Mouse (Mus musculus): ENCODE measurements at regions not wholly inside any gene's neighbourhood (a gene's known extent, or its start where the extent isn't known, plus 50 kb on each side); places are given as distances from the start of the nearest gene placed in this dataset.

DNA sequence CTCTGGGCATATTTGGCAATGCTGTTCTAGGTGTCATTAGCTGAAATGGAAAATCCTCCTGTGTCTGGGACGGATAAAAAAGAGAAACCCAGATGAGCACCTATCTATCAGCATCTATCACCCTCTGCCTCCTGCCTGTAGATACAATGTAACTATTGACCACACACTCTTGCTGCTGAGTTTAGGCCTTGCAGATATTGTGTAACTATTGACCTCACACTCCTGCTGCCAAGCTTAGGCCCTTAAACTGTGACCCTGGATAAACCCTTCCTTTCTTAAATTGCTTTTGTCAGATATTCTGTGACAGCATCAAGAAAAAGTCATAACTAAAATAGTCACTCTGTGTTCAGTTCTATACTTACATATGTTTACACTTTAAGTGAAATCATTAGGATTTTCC is 81.9 kb upstream of the Nrp1 start:
- Histone ChIP-seq H3K27me3 (ENCODE audit: control insufficient read depth, insufficient read depth, low read length) (no peaks in the 10 kb centered on the region), H3K36me3 (ENCODE audit: control insufficient read depth, insufficient read depth, low read length) (no peaks in the 10 kb centered on the region), H3K9ac (ENCODE audit: low read depth, low read length) (no peak overlapping the region), H3K4me3 (ENCODE audit: low read length) (no peak overlapping the region), H3K4me2 (replicated peaks; ENCODE audit: low read depth, low read length) (no peak overlapping the region), H3K27ac (ENCODE audit: low read depth, low read length) (no peak overlapping the region), H3K9me3 (ENCODE audit: control insufficient read depth, low read length) (no peaks in the 10 kb centered on the region), H3K4me1 (ENCODE audit: control insufficient read depth, insufficient read depth, low read length) (peaks cover 6% of the 10 kb centered on the region)
- ATAC-seq (ENCODE audit: low FRiP score, low TSS enrichment): no peak
- 83% methylated on average over 1 of the region's 1 CpGs for WGBS

DNA sequence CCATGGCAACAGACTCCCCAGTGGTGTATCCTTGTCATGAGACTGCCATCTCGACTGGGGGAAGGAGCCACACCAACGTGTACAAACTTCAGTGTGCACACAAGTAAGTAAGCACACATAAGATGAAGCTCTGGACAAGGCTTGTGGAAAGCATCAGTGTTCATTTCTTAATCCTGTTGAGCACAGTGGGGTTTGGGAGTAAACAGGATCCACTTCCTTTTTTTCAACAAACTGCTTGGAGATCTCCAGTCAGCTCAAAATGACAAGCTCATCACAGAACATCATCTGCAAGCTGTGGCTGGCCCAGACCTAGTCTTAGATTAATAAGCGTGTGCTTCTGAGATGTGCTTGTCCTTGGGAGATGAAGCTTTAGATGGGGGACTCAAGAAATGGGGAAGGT is 75.6 kb upstream of the Nrp1 start:
- Histone ChIP-seq H3K27ac (ENCODE audit: low read depth, low read length) (no peak overlapping the region), H3K9ac (ENCODE audit: low read depth, low read length) (no peak overlapping the region), H3K4me1 (ENCODE audit: control insufficient read depth, insufficient read depth, low read length) (no peaks in the 10 kb centered on the region), H3K27me3 (ENCODE audit: control insufficient read depth, insufficient read depth, low read length) (no peaks in the 10 kb centered on the region), H3K4me2 (replicated peaks; ENCODE audit: low read depth, low read length) (no peak overlapping the region), H3K4me3 (ENCODE audit: low read length) (no peak overlapping the region), H3K9me3 (ENCODE audit: control insufficient read depth, low read length) (no peaks in the 10 kb centered on the region), H3K36me3 (ENCODE audit: control insufficient read depth, insufficient read depth, low read length) (no peaks in the 10 kb centered on the region)
- 82% methylated on average over 3 of the region's 3 CpGs for WGBS
- no peak for ATAC-seq (ENCODE audit: low FRiP score, low TSS enrichment)

DNA sequence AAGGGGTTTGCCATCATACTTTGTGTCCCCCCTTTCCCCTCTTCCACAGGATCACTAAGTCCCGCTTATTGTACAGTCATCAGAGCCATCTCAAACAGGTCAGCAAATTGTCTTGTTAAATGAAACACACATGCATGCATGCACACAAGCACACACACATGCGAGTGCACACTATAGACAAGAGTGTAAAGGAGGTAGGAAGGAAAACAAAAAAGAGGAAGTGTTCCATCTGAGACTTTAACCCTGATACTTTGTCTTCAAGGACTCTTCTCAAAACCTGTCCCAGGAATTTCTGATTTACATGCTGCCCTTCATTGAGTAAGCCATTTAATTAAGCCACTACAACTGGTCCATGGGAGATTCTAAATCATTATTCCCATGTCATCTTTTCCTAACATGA is 75.0 kb upstream of the Nrp1 start:
- H3K27me3 ChIP-seq (ENCODE audit: control insufficient read depth, insufficient read depth, low read length): no peaks in the 10 kb centered on the region
- no peaks in the 10 kb centered on the region for H3K9me3 ChIP-seq (ENCODE audit: control insufficient read depth, low read length)
- no peak for ATAC-seq (ENCODE audit: low FRiP score, low TSS enrichment)
- no peak overlapping the region for H3K27ac ChIP-seq (ENCODE audit: low read depth, low read length)
- WGBS: 88% methylated on average over 2 of the region's 2 CpGs
- no peak overlapping the region for H3K9ac ChIP-seq (ENCODE audit: low read depth, low read length)
- H3K36me3 ChIP-seq (ENCODE audit: control insufficient read depth, insufficient read depth, low read length): no peaks in the 10 kb centered on the region
- no peak overlapping the region for H3K4me2 ChIP-seq (replicated peaks; ENCODE audit: low read depth, low read length)
- H3K4me3 ChIP-seq (ENCODE audit: low read length): no peak overlapping the region
- H3K4me1 ChIP-seq (ENCODE audit: control insufficient read depth, insufficient read depth, low read length): no peaks in the 10 kb centered on the region

DNA sequence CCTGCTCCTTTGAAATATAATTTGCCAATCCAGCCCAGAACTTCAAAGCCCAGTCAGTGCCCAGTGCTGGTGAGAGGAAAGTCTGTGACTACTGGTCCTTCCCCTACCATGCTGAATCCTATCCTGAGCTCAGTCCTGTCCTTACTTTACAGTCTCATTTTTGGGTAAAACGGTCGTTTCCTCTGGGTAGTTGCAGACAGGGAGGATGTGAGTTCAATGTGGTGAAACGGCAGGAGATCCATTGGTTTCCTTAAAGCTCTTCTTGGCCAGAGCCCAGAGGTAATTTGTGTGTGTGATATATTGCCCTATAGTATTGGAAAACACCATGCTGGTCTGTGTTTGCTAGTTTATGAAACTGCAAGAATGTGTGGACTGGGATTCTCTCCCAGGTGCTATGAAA is 73.6 kb upstream of the Nrp1 start:
- H3K27ac ChIP-seq (ENCODE audit: low read depth, low read length): no peak overlapping the region
- no peaks in the 10 kb centered on the region for H3K4me1 ChIP-seq (ENCODE audit: control insufficient read depth, insufficient read depth, low read length)
- WGBS: 37% methylated on average over 3 of the region's 3 CpGs
- ATAC-seq (ENCODE audit: low FRiP score, low TSS enrichment): no peak
- no peaks in the 10 kb centered on the region for H3K27me3 ChIP-seq (ENCODE audit: control insufficient read depth, insufficient read depth, low read length)
- H3K4me3 ChIP-seq (ENCODE audit: low read length): no peak overlapping the region
- H3K9ac ChIP-seq (ENCODE audit: low read depth, low read length): no peak overlapping the region
- H3K36me3 ChIP-seq (ENCODE audit: control insufficient read depth, insufficient read depth, low read length): no peaks in the 10 kb centered on the region
- H3K4me2 ChIP-seq (replicated peaks; ENCODE audit: low read depth, low read length): no peak overlapping the region
- H3K9me3 ChIP-seq (ENCODE audit: control insufficient read depth, low read length): no peaks in the 10 kb centered on the region

DNA sequence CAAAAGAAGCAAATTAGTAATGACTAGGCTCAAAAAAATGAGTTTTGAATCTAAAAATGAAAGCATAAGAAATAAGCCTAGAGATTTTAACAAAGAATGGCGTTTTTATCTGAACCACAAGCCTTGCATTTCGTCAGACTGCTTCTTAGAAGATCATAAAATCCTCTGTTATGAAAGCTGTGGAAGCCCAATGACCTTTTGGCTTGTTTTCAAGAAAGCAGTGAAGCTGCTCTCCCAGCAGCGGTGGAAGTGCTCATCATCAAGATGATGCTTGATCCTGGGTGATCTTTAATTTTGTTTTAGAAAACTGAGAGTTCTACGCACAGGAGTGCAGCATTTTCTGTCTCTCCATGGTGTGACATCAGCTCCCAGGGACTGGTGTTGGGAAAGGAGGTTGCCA is 68.3 kb upstream of the Nrp1 start:
- no peak for ATAC-seq (ENCODE audit: low FRiP score, low TSS enrichment)
- Histone ChIP-seq H3K4me2 (replicated peaks; ENCODE audit: low read depth, low read length) (no peak overlapping the region), H3K4me1 (ENCODE audit: control insufficient read depth, insufficient read depth, low read length) (no peaks in the 10 kb centered on the region), H3K9ac (ENCODE audit: low read depth, low read length) (no peak overlapping the region), H3K27ac (ENCODE audit: low read depth, low read length) (no peak overlapping the region), H3K36me3 (ENCODE audit: control insufficient read depth, insufficient read depth, low read length) (no peaks in the 10 kb centered on the region), H3K27me3 (ENCODE audit: control insufficient read depth, insufficient read depth, low read length) (no peaks in the 10 kb centered on the region), H3K4me3 (ENCODE audit: low read length) (no peak overlapping the region), H3K9me3 (ENCODE audit: control insufficient read depth, low read length) (no peaks in the 10 kb centered on the region)
- 55% methylated on average over 4 of the region's 4 CpGs for WGBS

DNA sequence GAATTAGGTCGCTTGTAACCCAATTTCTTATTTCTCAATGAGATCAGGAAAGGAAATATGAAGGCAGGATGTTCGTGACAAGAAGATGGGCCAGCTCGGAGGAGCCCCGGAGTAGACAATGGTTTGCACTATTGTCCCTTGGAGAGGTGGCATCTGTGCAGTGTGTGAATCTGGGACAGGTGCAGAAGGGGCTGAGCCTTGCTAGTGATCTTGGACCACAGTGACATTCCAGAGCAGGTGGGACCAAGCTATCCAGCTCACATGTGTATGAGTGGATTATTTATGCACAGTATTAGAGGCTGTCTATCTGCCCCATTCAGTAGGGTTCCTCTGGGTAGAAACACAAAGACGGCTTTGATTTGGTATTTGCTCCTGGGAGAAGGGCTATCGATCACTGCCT is 66.0 kb upstream of the Nrp1 start:
- no peak overlapping the region for H3K4me2 ChIP-seq (replicated peaks; ENCODE audit: low read depth, low read length)
- 85% methylated on average over 6 of the region's 6 CpGs for WGBS
- no peaks in the 10 kb centered on the region for H3K36me3 ChIP-seq (ENCODE audit: control insufficient read depth, insufficient read depth, low read length)
- H3K27me3 ChIP-seq (ENCODE audit: control insufficient read depth, insufficient read depth, low read length): no peaks in the 10 kb centered on the region
- no peak overlapping the region for H3K4me3 ChIP-seq (ENCODE audit: low read length)
- H3K9ac ChIP-seq (ENCODE audit: low read depth, low read length): no peak overlapping the region
- H3K27ac ChIP-seq (ENCODE audit: low read depth, low read length): no peak overlapping the region
- H3K9me3 ChIP-seq (ENCODE audit: control insufficient read depth, low read length): no peaks in the 10 kb centered on the region
- ATAC-seq (ENCODE audit: low FRiP score, low TSS enrichment): no peak
- no peaks in the 10 kb centered on the region for H3K4me1 ChIP-seq (ENCODE audit: control insufficient read depth, insufficient read depth, low read length)

DNA sequence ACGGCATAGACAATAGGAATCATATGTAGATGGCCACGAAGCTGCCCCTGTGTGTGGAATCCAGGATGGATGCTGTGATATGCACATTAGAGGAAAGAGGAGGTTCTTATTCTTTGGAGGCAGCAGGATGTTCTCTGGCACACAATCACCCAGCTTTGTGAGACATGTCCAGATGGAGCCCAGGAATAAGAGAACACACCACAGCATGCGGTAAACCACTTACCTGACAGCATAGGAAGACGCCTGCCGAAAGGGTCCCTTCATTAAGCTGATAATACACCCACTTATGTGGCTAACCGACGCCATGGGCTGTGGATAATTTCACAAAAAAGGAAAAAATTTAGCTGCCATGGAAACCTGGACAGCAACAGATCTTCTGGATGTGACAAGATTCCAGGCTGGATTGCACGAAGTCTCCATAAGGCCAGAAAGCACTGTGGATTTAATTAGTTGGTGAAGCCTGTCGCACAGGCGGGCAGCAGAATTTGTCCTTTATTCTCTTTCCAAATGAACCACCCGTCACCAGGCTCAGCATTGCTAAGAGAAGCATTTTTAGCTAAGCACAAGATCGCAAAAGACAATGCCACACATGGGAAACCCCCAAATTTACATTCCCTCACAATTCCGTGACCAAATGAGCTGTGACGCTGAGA is 61.5 kb upstream of the Nrp1 start:
- 90% methylated on average over 14 of the region's 14 CpGs for WGBS
- Histone ChIP-seq H3K4me2 (replicated peaks; ENCODE audit: low read depth, low read length) (no peak overlapping the region), H3K9ac (ENCODE audit: low read depth, low read length) (no peak overlapping the region), H3K27ac (ENCODE audit: low read depth, low read length) (no peak overlapping the region), H3K4me1 (ENCODE audit: control insufficient read depth, insufficient read depth, low read length) (no peaks in the 10 kb centered on the region), H3K4me3 (ENCODE audit: low read length) (no peak overlapping the region), H3K36me3 (ENCODE audit: control insufficient read depth, insufficient read depth, low read length) (no peaks in the 10 kb centered on the region), H3K27me3 (ENCODE audit: control insufficient read depth, insufficient read depth, low read length) (no peaks in the 10 kb centered on the region), H3K9me3 (ENCODE audit: control insufficient read depth, low read length) (no peaks in the 10 kb centered on the region)
- no peak for ATAC-seq (ENCODE audit: low FRiP score, low TSS enrichment)

DNA sequence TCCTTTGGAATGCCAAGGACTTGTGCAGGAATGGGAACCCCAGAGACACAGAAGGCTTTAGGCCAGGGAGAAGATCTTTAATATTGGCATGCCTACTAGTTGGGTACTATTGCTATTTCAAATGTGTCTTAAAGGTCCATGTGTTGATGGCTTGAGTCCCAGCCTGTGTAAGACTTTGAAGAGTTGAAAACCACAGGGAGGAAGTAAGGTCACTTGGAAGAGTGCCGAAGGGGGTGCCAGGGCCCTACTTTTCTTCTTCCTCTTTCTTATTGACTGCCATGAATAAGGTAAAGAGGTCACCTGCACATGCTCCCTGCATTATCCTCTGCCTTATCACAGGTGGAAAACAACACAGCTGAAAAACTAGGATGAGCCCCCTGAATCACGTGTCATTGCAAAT is 56.1 kb upstream of the Nrp1 start:
- H3K27me3 ChIP-seq (ENCODE audit: control insufficient read depth, insufficient read depth, low read length): no peaks in the 10 kb centered on the region; the same call in 1 of the 2 replicates
- WGBS: 86% methylated on average over 2 of the region's 2 CpGs
- no peaks in the 10 kb centered on the region for H3K9me3 ChIP-seq (ENCODE audit: control insufficient read depth, low read length)
- H3K4me3 ChIP-seq (ENCODE audit: low read length): no peak overlapping the region
- no peak overlapping the region for H3K4me2 ChIP-seq (replicated peaks; ENCODE audit: low read depth, low read length)
- H3K9ac ChIP-seq (ENCODE audit: low read depth, low read length): no peak overlapping the region
- no peak overlapping the region for H3K27ac ChIP-seq (ENCODE audit: low read depth, low read length)
- H3K36me3 ChIP-seq (ENCODE audit: control insufficient read depth, insufficient read depth, low read length): no peaks in the 10 kb centered on the region
- no peaks in the 10 kb centered on the region for H3K4me1 ChIP-seq (ENCODE audit: control insufficient read depth, insufficient read depth, low read length)
- no peak for ATAC-seq (ENCODE audit: low FRiP score, low TSS enrichment)
